Mouse (Mus musculus): ENCODE data around the gene Fgfr1op. TPM values are rescaled to one million over a fixed set of nuclear protein-coding genes. Genes with fewer than 3 reads are reported as not detected.
A peak's percentile ranks its signal among the peaks of the same experiment; 100 is the strongest.
"Not testable (repeated sequence)": the region's sequence is repeated elsewhere in the genome, so short reads cannot be mapped to it uniquely, and the experiment has no call there.

The Fgfr1op gene
- total and polyA plus RNA-seq, 3 experiments: 43.5 to 44.5 TPM; not detected in 1

DNA sequence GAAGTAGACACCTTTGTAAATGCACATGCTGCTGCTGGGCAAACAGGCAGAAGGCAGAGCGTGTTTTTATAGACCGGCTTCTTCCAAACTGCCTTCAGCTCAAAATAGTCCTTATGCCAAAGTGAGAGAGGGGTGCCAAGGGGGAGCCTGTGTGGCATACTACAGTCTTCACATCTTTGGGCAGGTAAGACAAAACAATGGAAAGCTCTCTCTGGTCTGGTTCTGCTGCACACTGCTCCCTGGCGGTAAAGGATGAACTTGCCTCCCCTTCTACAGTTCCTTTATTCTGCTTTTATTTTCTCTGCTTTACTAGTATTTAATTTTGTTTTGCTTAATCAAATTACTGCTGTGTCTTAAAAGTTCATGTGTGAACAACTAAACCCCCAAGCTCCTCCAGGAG is 4.3 kb upstream of the Fgfr1op start:
- H3K9ac ChIP-seq (ENCODE audit: control insufficient read depth, low read depth, low read length, poor library complexity, severe bottlenecking); H3K36me3 ChIP-seq (ENCODE audit: control insufficient read depth in 1 of 2, insufficient read depth in 2 of 2, low read length in 2 of 2); H3K4me1 ChIP-seq (ENCODE audit: control insufficient read depth in 1 of 2, insufficient read depth in 2 of 2, low read length in 2 of 2); H3K27me3 ChIP-seq (ENCODE audit: control insufficient read depth in 1 of 2, insufficient read depth in 2 of 2, low read length in 2 of 2); H3K9me3 ChIP-seq (replicated peaks; ENCODE audit: insufficient read depth, low read length); H3K4me3 ChIP-seq (ENCODE audit: control insufficient read depth in 1 of 2, insufficient read depth in 1 of 2, low read depth in 2 of 2, low read length in 2 of 2); H3K79me2 ChIP-seq (ENCODE audit: control insufficient read depth, insufficient read depth, low read length, poor library complexity); H3K27ac ChIP-seq (ENCODE audit: control insufficient read depth, low read depth, low read length): not testable (repeated sequence)
- peak; percentile 32 for DNase-seq (ENCODE audit: low read depth, low spot score)
- TF ChIP-seq CTCF (IDR thresholded peaks at IDR 0.05 in 2 of 3, conservative IDR thresholded peaks at IDR 0.05 in 1 of 3; ENCODE audit: control insufficient read depth in 1 of 3, insufficient read depth in 1 of 3, low read depth in 2 of 3, low read length in 3 of 3, poor library complexity in 1 of 3, severe bottlenecking in 1 of 3) (peak; percentile 24 to 42 (median 37); a peak in 5 of 6 replicates), RAD21 (IDR thresholded peaks at IDR 0.05; ENCODE audit: low read depth, low read length) (peak; percentile 9), SMC3 (IDR thresholded peaks at IDR 0.05; ENCODE audit: low read depth, low read length) (peak; percentile 59)

DNA sequence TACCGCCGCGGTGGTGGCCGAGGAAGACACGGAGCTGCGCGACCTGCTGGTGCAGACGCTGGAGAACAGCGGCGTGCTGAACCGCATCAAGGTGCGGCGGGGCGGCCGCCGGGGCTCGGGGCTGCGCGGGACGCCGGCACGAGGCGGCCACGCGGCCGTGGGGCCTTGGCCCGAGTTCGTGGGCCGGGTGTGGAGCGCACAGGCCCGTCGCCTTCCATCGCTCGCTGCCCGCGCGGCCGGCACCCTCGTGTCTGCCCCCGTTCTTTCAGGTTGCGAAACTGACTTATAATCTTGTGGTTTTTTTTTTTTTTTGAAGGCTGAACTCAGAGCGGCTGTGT is 276 bp downstream of the Fgfr1op start:
- H3K4me1 ChIP-seq (ENCODE audit: control insufficient read depth in 1 of 2, insufficient read depth in 2 of 2, low read length in 2 of 2): not testable (repeated sequence)
- DNase-seq (ENCODE audit: low read depth, low spot score): peak; percentile 28
- peak overlapping the region; percentile 71 for H3K27ac ChIP-seq (ENCODE audit: control insufficient read depth, low read depth, low read length)

GRCm38 (mm10) chr17:8165977-8166376 is 676 bp downstream of the Fgfr1op start:
- Histone ChIP-seq H3K9ac (ENCODE audit: control insufficient read depth, low read depth, low read length, poor library complexity, severe bottlenecking) (peak overlapping the region; percentile 89), H3K36me3 (ENCODE audit: control insufficient read depth in 1 of 2, insufficient read depth in 2 of 2, low read length in 2 of 2) (peaks cover 0 to 16% of the 10 kb centered on the region in 2 experiments), H3K4me3 (ENCODE audit: control insufficient read depth in 1 of 2, insufficient read depth in 1 of 2, low read depth in 2 of 2, low read length in 2 of 2) (peak overlapping the region; percentile 75 to 94), H3K27ac (ENCODE audit: control insufficient read depth, low read depth, low read length) (peak overlapping the region; percentile 71), H3K79me2 (ENCODE audit: control insufficient read depth, insufficient read depth, low read length, poor library complexity) (peaks cover 13% of the 10 kb centered on the region)
- not testable (repeated sequence) for H3K9me3 ChIP-seq (replicated peaks; ENCODE audit: insufficient read depth, low read length); H3K4me1 ChIP-seq (ENCODE audit: control insufficient read depth in 1 of 2, insufficient read depth in 2 of 2, low read length in 2 of 2); H3K27me3 ChIP-seq (ENCODE audit: control insufficient read depth in 1 of 2, insufficient read depth in 2 of 2, low read length in 2 of 2)
- DNase-seq (ENCODE audit: low read depth, low spot score): peak; percentile 30
- TF ChIP-seq BHLHE40 (IDR thresholded peaks at IDR 0.05; ENCODE audit: borderline replicate concordance, low read depth, low read length) (peak; percentile 53; the same call in 1 of the 2 replicates), USF1 (IDR thresholded peaks at IDR 0.05; ENCODE audit: low read depth, low read length) (peak; percentile 58; the same call in 1 of the 2 replicates), USF2 (IDR thresholded peaks at IDR 0.05; ENCODE audit: borderline replicate concordance in 1 of 2, insufficient read depth in 1 of 2, low read depth in 1 of 2, low read length in 2 of 2) (0 out of 4 replicates have a peak, but pooled peaks of 1 of the 2 experiments have one; percentile 12), SIN3A (IDR thresholded peaks at IDR 0.05; ENCODE audit: low read length) (peak; percentile 41; the same call in 1 of the 2 replicates)

More for the DNA sequence above, 276 bp downstream of the Fgfr1op start:
- peaks cover 0 to 16% of the 10 kb centered on the region in 2 experiments for H3K36me3 ChIP-seq (ENCODE audit: control insufficient read depth in 1 of 2, insufficient read depth in 2 of 2, low read length in 2 of 2)
- H3K27me3 ChIP-seq (ENCODE audit: control insufficient read depth in 1 of 2, insufficient read depth in 2 of 2, low read length in 2 of 2); H3K9me3 ChIP-seq (replicated peaks; ENCODE audit: insufficient read depth, low read length): not testable (repeated sequence)
- peaks cover 13% of the 10 kb centered on the region for H3K79me2 ChIP-seq (ENCODE audit: control insufficient read depth, insufficient read depth, low read length, poor library complexity)
- peak overlapping the region; percentile 89 for H3K9ac ChIP-seq (ENCODE audit: control insufficient read depth, low read depth, low read length, poor library complexity, severe bottlenecking)
- peak overlapping the region; percentile 75 to 94 for H3K4me3 ChIP-seq (ENCODE audit: control insufficient read depth in 1 of 2, insufficient read depth in 1 of 2, low read depth in 2 of 2, low read length in 2 of 2)

- H3K9ac ChIP-seq (ENCODE audit: control insufficient read depth, low read depth, low read length, poor library complexity, severe bottlenecking): peak overlapping the region; percentile 89; the same call in 1 of the 2 replicates
These were observed 1.2 kb downstream of the Fgfr1op start for GRCm38 (mm10) chr17:8166454-8166853.

GRCm38 (mm10) chr17:8167436-8167835 is 2.1 kb downstream of the Fgfr1op start:
- H3K4me3 ChIP-seq (ENCODE audit: control insufficient read depth in 1 of 2, insufficient read depth in 1 of 2, low read depth in 2 of 2, low read length in 2 of 2); H3K9ac ChIP-seq (ENCODE audit: control insufficient read depth, low read depth, low read length, poor library complexity, severe bottlenecking); H3K27ac ChIP-seq (ENCODE audit: control insufficient read depth, low read depth, low read length); H3K9me3 ChIP-seq (replicated peaks; ENCODE audit: insufficient read depth, low read length); H3K27me3 ChIP-seq (ENCODE audit: control insufficient read depth in 1 of 2, insufficient read depth in 2 of 2, low read length in 2 of 2); H3K4me1 ChIP-seq (ENCODE audit: control insufficient read depth in 1 of 2, insufficient read depth in 2 of 2, low read length in 2 of 2); DNase-seq (ENCODE audit: low read depth, low spot score): not testable (repeated sequence)
- H3K79me2 ChIP-seq (ENCODE audit: control insufficient read depth, insufficient read depth, low read length, poor library complexity): peaks cover 13% of the 10 kb centered on the region
- peaks cover 0 to 27% of the 10 kb centered on the region in 2 experiments for H3K36me3 ChIP-seq (ENCODE audit: control insufficient read depth in 1 of 2, insufficient read depth in 2 of 2, low read length in 2 of 2)

More at GRCm38 (mm10) chr17:8166454-8166853, 1.2 kb downstream of the Fgfr1op start:
- H3K9me3 ChIP-seq (replicated peaks; ENCODE audit: insufficient read depth, low read length); H3K27me3 ChIP-seq (ENCODE audit: control insufficient read depth in 1 of 2, insufficient read depth in 2 of 2, low read length in 2 of 2); DNase-seq (ENCODE audit: low read depth, low spot score); H3K4me1 ChIP-seq (ENCODE audit: control insufficient read depth in 1 of 2, insufficient read depth in 2 of 2, low read length in 2 of 2); H3K27ac ChIP-seq (ENCODE audit: control insufficient read depth, low read depth, low read length): not testable (repeated sequence)
- H3K4me3 ChIP-seq (ENCODE audit: control insufficient read depth in 1 of 2, insufficient read depth in 1 of 2, low read depth in 2 of 2, low read length in 2 of 2): peak overlapping the region; percentile 75 to 94
- peaks cover 0 to 20% of the 10 kb centered on the region in 2 experiments for H3K36me3 ChIP-seq (ENCODE audit: control insufficient read depth in 1 of 2, insufficient read depth in 2 of 2, low read length in 2 of 2)
- H3K79me2 ChIP-seq (ENCODE audit: control insufficient read depth, insufficient read depth, low read length, poor library complexity): peaks cover 13% of the 10 kb centered on the region
